ENCODE assay signal across 26 mouse cellular contexts in the genomic region with DNA sequence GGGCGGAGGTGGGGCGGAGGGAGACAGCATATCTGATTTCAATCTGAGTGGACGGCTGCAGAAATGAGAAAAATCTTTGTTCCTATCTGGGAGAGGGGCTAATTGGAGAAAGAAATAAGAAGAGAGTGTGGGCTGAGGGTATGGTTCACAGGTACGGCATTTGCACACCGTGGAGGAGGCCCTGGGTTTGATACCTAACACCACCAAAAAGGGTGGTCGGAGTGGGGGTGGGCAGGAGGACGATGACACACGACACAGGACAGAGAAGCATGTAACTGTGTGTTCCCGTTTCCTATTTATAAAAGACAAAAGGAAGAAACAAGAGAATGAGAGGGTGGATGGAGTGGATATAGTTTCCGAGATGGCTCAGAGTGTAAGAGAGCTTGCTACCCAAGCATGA. TPM values are rescaled to one million over a fixed set of nuclear protein-coding genes. Genes with fewer than 3 reads are reported as not detected.
DNase-seq lines count a peak whose midpoint lies in the region; ATAC-seq and TF ChIP-seq lines count a peak whose summit lies in the region.
"Had no signal": no experiment of that assay in that cellular context is flagged by ENCODE, and none has a peak within 500 bp of the region (broad histone marks: within the 10 kb centered on the region; RNA-seq: fewer than 3 reads in every experiment).

No protein-coding gene starts in this region.

- TF ChIP-seq POLR2A in ES-Bruce4 (IDR thresholded peaks at IDR 0.05; ENCODE audit: insufficient read depth, low read length), result no peak
- TF ChIP-seq POLR2A in olfactory bulb, adult 2 months (IDR thresholded peaks at IDR 0.05; ENCODE audit: insufficient read depth, low read depth, low read length), result no peak

- H3K27ac ChIP-seq in gastrocnemius, adult 2 months, result peak overlapping the region; percentile 87
- H3K27ac ChIP-seq in kidney, postnatal 0 days, result no peak overlapping the region
- H3K27ac ChIP-seq in ES-Bruce4 (ENCODE audit: insufficient read depth, low read length), result peak overlapping the region; percentile 74
- H3K27ac ChIP-seq in olfactory bulb, adult 2 months (ENCODE audit: insufficient read depth, low read depth, low read length), result 0 out of 2 replicates have a peak overlapping the region, but pooled peaks have one; percentile 76
- H3K27ac ChIP-seq: embryonic facial prominence, embryonic 13.5 days; embryonic facial prominence, embryonic 15.5 days; forebrain, embryonic 10.5 days; forebrain, embryonic 12.5 days had no signal

- no peak overlapping the region for H3K9ac ChIP-seq in kidney, postnatal 0 days (ENCODE audit: low read depth, low read length)
- H3K9ac ChIP-seq in ES-Bruce4 (ENCODE audit: low read depth, poor library complexity, severe bottlenecking), result peak overlapping the region; percentile 99
- H3K9ac ChIP-seq: embryonic facial prominence, embryonic 13.5 days; embryonic facial prominence, embryonic 15.5 days; forebrain, embryonic 12.5 days; forebrain, postnatal 0 days had no signal

- ATAC-seq in kidney, postnatal 0 days (replicated peaks; ENCODE audit: low FRiP score, low read depth), result no peak
- ATAC-seq: activated CD4-positive, CD25-positive, alpha-beta regulatory T cell, adult 4 months; forebrain, embryonic 14.5 days; forebrain, postnatal 0 days; Patski had no signal

- no peaks in the 10 kb centered on the region for H3K4me1 ChIP-seq in kidney, postnatal 0 days (replicated peaks; ENCODE audit: insufficient read depth, low read length)
- no peaks in the 10 kb centered on the region for H3K4me1 ChIP-seq in ES-Bruce4 (ENCODE audit: control insufficient read depth, insufficient read depth, low read length)
- H3K4me1 ChIP-seq in olfactory bulb, adult 2 months (ENCODE audit: control insufficient read depth, insufficient read depth, low read length), result peaks cover 8% of the 10 kb centered on the region
- H3K4me1 ChIP-seq: embryonic facial prominence, embryonic 15.5 days; forebrain, embryonic 10.5 days; forebrain, embryonic 12.5 days had no signal

- intact Hi-C loops in gastrocnemius, adult 2 months (cut with DNase I), result no loop called here
- intact Hi-C loops in gastrocnemius, postnatal 14 days (cut with DNase I; ENCODE audit: low total_unique reads), result no loop called here

- DNase-seq in gastrocnemius, adult 2 months, result no peak
- no peak for DNase-seq in gastrocnemius, postnatal 14 days
- peak; percentile 33 for DNase-seq in kidney, postnatal 0 days (ENCODE audit: low spot score)
- no peak for DNase-seq in kidney, adult 11 months
- DNase-seq in natural killer cell, adult 2 months (ENCODE audit: low spot score in 2 of 2), result no peak
- DNase-seq in cerebellum, postnatal 14 days, result no peak
- DNase-seq: adrenal gland, adult 8-10 months; adrenal gland, postnatal 14 days; adrenal gland, postnatal 36 days; cerebellum, adult 11-12 months; cerebellum, adult 2 months; cerebellum, adult 9-10 months; cerebellum, postnatal 10 days; cerebellum, postnatal 36 days; embryo, embryonic 11 days; forebrain, postnatal 0 days had no signal

- 0 out of 2 replicates have a peak, but pooled peaks cover 4% of the 10 kb centered on the region for H3K36me3 ChIP-seq in kidney, postnatal 0 days (ENCODE audit: insufficient read depth, low read length)
- peaks cover 19% of the 10 kb centered on the region for H3K36me3 ChIP-seq in ES-Bruce4 (ENCODE audit: control insufficient read depth, insufficient read depth, low read length, poor library complexity, severe bottlenecking)

- H3K9me3 ChIP-seq in kidney, postnatal 0 days (replicated peaks; ENCODE audit: low read length), result no peaks in the 10 kb centered on the region
- H3K9me3 ChIP-seq in ES-Bruce4 (replicated peaks; ENCODE audit: control insufficient read depth, insufficient read depth, low read length, poor library complexity, severe bottlenecking), result no peaks in the 10 kb centered on the region
- H3K9me3 ChIP-seq: embryonic facial prominence, embryonic 13.5 days; embryonic facial prominence, embryonic 15.5 days; forebrain, embryonic 12.5 days had no signal

- H3K27me3 ChIP-seq in kidney, postnatal 0 days (ENCODE audit: insufficient read depth, low read length), result no peaks in the 10 kb centered on the region
- no peaks in the 10 kb centered on the region for H3K27me3 ChIP-seq in ES-Bruce4 (ENCODE audit: control insufficient read depth, insufficient read depth, low read length, poor library complexity, severe bottlenecking)
- H3K27me3 ChIP-seq: embryonic facial prominence, embryonic 13.5 days; embryonic facial prominence, embryonic 15.5 days; forebrain, embryonic 12.5 days; Patski had no signal

- TF ChIP-seq CTCF in gastrocnemius, adult 2 months (IDR thresholded peaks at IDR 0.05), result no peak
- no peak for TF ChIP-seq CTCF in kidney, postnatal 0 days (IDR thresholded peaks at IDR 0.05; ENCODE audit: low read depth)
- TF ChIP-seq CTCF in ES-Bruce4 (IDR thresholded peaks at IDR 0.05; ENCODE audit: low read depth, low read length), result no peak
- no peak for TF ChIP-seq CTCF in olfactory bulb, adult 2 months (IDR thresholded peaks at IDR 0.05; ENCODE audit: insufficient read depth, low read depth, low read length)

- TF ChIP-seq EP300 in ES-Bruce4 (IDR thresholded peaks at IDR 0.05; ENCODE audit: insufficient read depth, low read depth, low read length), result no peak

- no peak overlapping the region for H3K4me3 ChIP-seq in gastrocnemius, adult 2 months
- H3K4me3 ChIP-seq in kidney, postnatal 0 days (replicated peaks; ENCODE audit: low read depth, low read length), result no peak overlapping the region
- peak overlapping the region; percentile 95 for H3K4me3 ChIP-seq in ES-Bruce4 (ENCODE audit: low read depth, low read length)
- H3K4me3 ChIP-seq in olfactory bulb, adult 2 months (ENCODE audit: insufficient read depth, low read depth, low read length), result no peak overlapping the region
- H3K4me3 ChIP-seq: embryonic facial prominence, embryonic 13.5 days; embryonic facial prominence, embryonic 15.5 days; erythroblast, embryonic 14.5 days; forebrain, embryonic 10.5 days; forebrain, embryonic 12.5 days had no signal

- no peak overlapping the region for H3K4me2 ChIP-seq in kidney, postnatal 0 days (ENCODE audit: low read length)
- H3K4me2 ChIP-seq: embryonic facial prominence, embryonic 13.5 days; embryonic facial prominence, embryonic 15.5 days; forebrain, embryonic 12.5 days had no signal

- 56% methylated on average over 10 of the region's 10 CpGs for WGBS in kidney, postnatal 0 days
- 77% methylated on average over 10 of the region's 10 CpGs for WGBS in olfactory bulb, adult 2 months

RNA-seq across cellular contexts. Expression of a gene that starts 20.4 kb away (rescaled TPM):
- 100 to 1,000 TPM; 344 to 471 TPM for total RNA-seq in gastrocnemius, adult 2 months (2021)
- 100 to 1,000 TPM; 309 to 389 TPM for total RNA-seq in gastrocnemius, postnatal 14 days (2021)
- polyA plus RNA-seq in kidney, postnatal 0 days (2015; fragmentation: Nextera tagmentation; extraction: Ambion mirVana), result 50.9 and 51.4 TPM in 2 replicates
- 80.0 and 89.2 TPM in 2 replicates for polyA plus RNA-seq in ES-Bruce4 (2011; ENCODE audit: insufficient read depth, insufficient read length, low read depth, missing spikeins)
- polyA plus RNA-seq in olfactory bulb, adult 2 months (2012; ENCODE audit: insufficient read depth, insufficient read length, low replicate concordance, missing spikeins), result not detected in 2 replicates

RNA-seq across cellular contexts. Expression of a gene that starts 41.6 kb away (rescaled TPM):
- total RNA-seq in gastrocnemius, adult 2 months (2021), result 10 to 100 TPM; 18.0 to 21.3 TPM
- 10 to 100 TPM; 12.7 to 14.1 TPM for total RNA-seq in gastrocnemius, postnatal 14 days (2021)
- 85.9 and 94.2 TPM in 2 replicates for polyA plus RNA-seq in kidney, postnatal 0 days (2015; fragmentation: Nextera tagmentation; extraction: Ambion mirVana)
- 659 and 692 TPM in 2 replicates for polyA plus RNA-seq in ES-Bruce4 (2011; ENCODE audit: insufficient read depth, insufficient read length, low read depth, missing spikeins)
- not detected in 2 replicates for polyA plus RNA-seq in olfactory bulb, adult 2 months (2012; ENCODE audit: insufficient read depth, insufficient read length, low replicate concordance, missing spikeins)

Comparison
In these comparisons a context has a peak if more than half of its experiments do, and no peak if none do; other contexts are left out.
1. RNA of a gene that starts 41.6 kb away (polyA plus RNA-seq): 659 to 692 TPM in ES-Bruce4 and 85.9 to 94.2 TPM in kidney, postnatal 0 days; not detected in olfactory bulb, adult 2 months; every median in the first group is over 10 times any median in the second.